Mouse (Mus musculus) c-Kit-positive CD71-positive TER-119-positive erythroid progenitor cells, embryonic 14.5 days (primary cell): ENCODE data around the gene Pip4k2a.
A peak's percentile ranks its signal among the peaks of the same experiment; 100 is the strongest.

Experiments
- DNase-seq: peaks from one replicate; pipeline ENCODE4 v3.0.0-alpha.2; 2013; ENCODE audit warnings: low spot score

Gene Pip4k2a

DNA sequence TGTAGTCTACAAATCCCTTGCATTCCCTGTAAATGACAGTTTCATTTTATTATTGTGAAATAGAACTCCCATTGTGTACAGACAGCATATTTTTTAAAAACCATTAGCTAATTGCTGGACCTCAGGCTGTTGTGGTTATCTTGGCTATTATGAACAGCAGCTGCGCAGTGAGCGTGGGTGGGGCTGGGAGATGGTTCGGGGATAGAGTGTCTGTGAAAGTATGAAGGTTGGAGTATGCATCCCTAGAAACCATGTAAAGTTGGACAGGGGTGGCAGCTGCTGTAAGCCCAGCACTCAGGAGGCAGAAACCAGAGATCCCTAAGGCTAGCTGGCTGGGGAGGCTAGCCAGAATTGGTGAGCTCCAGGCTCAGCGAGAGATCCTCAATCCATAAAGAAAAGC, 158.4 kb downstream of the Pip4k2a start:
- DNase-seq, result no peak

DNA sequence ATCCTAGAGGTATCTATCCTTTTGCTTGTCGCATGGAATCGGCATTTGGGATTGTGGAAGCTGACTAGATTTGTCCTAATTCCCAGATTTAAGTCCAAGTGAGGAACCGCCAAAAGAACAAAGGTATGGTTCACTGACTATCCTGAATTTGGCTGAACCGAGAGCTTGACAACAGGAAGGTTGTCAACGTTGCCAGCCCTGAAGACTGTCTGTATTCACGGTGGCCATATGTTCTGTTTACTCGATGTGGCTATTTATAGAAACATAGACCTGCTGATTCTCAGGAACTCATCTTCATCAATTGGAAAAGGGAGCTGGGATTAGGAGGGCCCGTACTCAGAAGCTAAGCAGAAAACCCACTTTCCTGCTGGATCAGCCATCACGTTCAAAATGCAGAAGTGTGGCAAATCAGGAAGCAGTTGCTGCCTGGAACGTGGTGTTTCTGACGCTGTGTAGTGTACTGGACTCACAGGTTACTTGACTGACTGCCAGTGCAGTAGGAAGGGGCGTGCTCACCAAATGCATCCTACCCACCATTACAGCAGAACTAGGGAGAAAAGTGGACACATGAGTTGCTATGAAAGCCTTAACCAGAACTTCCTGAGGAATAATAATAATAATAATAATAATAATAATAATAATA, 162.5 kb downstream of the Pip4k2a start:
- DNase-seq, result no peak

DNA sequence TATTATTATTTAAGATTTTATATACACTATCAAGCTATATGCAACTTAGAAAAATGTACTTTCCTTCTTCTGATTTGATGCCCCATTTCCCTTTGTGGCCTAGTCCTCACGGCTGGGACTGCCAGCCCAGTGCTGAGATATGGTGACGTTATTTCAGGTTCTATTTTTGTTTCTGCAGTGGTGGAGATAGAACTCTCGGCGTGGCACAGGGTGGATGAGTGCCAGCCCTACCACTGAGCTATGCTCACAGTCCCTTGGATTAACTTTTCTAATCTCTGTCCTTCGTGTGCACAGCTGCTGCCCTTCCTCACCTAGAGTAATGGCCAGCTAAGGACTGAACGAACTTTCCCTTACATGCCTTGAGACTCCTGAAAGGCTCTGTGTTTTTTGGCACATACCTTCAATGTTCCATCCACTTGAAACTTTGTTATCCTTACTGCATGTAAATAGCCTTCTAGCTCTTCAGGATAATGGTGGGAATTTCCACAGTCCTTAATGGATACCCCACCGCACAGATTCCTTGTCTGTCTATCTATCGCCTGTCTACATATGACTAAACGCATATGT, 164.8 kb downstream of the Pip4k2a start:
- DNase-seq, result no peak

DNA sequence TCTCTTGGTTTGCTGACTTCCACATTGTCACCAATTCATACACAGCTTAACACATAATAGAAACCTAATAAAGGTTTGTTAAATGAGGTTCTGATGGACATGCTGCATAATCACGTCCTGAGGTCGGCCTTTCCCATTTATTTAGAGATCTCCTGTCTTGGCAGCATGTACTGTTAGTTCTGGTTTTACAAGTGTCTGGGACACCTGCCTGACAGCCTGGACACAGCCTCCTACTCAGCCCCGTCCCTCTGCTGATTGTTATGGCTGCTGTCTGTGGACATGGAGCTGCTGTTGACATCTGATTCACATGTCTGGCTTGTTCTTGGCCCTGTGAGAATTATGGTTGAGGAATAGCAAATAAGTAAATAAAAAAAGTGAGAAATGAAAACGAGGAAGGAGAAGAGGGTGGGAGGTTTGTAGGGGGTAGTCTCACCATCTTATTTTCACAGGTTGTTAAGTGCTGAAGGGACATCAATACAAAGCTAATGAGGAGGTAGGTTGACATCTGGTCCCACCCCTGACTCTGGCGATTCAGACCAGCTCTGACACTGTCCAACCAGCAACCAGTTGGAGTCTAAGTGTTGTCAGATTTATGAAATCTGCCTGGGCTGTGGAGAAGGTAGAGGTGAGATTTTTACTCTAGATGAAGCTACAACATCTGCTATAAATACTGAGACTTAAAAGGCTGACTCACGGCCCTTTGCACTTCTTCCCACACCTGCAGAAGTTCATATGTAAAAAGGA, 166.7 kb downstream of the Pip4k2a start:
- DNase-seq, result no peak

DNA sequence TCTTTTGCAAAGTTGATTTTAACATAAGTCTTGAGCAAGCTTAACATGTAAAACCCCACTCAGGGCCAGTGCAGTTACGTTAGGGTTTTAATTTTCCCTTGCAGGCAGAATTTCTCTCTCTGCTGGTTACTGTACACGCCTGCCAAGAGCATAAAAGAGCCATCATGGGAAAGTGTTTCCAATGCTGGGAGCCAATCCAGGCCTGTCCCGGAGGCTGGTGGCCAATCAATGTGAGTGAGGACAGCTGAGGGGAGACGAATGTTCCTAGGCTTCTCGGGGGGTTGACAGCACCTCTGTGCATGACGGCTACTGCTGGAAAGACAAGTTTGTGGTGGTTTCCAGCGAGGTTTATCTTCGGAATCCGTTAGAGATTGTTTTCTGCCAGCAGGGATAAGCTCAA, 175.2 kb downstream of the Pip4k2a start:
- no peak for DNase-seq

DNA sequence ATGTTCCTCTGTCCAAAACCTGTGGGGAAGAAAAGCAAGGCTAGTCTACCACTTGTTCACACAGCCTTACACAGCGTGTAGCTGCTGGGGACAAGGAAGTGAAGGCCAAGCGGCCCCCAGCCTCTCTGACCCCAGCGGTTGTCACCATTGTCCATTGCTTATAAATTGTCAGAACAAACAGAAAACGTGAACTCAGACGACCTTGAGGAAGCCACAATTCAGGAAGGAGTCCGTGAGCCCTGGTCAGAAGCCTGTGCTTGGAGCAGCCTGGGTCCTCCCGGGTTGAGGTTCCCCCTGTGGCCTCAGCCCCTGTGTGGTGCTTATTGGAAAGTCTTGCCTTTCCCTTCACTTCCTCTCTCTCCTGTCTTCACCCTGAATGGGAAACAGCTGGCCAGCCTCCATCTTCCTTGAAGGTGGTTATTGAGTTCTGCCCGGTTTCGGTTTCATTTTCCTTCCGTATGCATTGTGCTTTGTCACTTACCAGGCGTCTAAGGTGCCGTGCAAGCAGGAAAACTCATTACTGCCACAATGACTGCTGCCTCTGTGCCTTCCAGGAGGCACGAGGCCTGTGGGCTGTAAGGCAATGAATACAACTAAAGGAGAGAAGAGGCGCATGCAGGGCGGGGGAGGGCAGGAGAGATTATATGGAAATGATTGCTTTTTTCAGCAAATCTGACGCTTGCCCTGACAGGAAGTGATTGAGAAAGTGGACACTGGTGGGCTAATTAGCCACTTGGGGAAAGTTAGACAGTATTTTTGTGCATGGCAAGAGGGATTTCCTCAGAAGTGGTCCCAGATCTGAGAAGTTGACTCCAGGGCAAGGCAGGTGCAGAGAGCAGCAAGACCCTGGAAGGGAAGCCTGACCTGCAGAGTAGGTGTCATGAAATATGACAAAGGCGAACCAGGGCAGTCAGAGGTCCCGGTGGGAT, 176.2 kb downstream of the Pip4k2a start:
- peak; percentile 22 for DNase-seq

DNA sequence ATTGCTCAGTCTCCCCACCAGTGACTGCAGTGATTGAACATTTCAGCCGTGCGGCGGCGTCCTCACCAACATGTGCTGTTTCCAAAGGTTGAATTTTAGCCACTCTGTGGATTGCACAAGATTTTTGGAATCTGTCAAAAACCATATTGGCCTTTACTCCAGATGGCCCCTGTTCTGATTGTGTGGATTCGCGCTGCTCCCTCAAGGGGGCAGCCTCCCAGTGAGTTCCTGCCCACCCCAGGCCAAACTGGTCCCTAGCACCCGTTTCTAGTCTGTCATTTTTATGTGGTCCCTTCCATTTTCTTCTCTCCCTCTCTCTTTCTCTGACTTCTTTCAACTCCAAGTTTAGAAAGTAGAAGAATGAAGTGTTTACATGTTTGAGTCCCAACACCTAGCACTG, 178.4 kb downstream of the Pip4k2a start:
- DNase-seq, result no peak

DNA sequence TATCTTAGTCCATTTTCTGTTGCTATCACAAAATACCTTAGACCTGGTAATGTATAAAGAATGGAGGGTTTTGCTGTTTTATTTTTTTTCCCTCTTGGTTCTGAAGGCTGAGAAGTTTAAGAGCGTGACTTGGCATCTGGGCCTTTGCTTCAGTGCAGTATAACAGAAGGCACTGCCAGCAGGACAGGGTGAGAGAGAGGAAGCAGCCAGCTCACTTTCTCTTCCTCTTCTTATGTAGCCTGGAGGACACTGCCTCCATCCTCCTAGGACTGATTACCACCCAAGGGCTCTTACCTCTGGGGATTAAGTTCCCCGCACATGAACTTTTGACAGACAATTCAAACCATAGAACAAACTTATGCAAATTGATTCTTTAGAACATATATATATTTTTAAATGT, 181.9 kb downstream of the Pip4k2a start:
- DNase-seq, result no peak

DNA sequence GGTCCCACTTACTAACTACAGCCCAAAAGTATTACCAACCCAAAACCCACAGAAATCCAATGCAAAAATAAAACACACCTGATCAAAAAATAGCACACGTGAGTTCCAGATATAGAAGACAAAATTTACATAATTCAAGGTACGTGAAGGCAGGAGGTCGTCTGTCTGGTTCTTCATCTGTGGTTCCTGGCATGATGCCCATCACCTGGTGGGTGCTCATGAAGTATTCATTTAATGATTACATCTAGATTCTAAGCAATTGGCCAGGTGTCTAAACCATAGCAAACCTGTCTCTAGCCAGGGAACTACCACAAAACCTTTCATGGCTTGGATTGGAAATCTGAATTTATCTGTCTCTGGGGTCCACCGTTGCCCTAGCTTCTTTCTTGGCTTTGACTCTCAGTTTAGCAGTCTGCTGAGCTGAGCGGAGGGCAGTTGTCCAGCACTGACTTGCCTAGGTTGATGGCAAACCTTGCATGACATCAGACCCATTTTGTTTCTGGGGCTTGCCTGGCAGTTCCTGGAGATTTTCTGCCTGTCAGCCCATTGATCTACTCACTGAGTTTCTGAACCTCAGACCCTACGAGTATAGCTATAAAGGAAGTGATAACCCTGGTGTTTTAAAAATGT, 182.5 kb downstream of the Pip4k2a start:
- DNase-seq, result no peak

DNA sequence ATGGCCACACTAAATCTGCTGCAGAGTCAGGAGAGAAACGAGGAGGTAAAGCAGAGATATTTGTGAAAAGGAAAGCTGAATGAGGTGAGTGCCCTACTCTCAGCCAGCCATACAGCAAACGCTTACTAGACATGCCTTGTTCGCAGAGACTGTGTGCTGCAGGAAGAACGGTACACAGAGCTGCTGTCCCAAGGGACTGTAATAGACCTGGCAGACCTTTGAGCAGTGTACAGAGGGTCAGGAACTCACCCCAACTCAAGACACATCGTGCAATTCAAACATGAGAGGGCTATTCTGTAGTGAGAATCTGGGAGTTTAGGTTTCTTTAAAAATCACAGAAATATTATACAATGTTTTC, 183.5 kb downstream of the Pip4k2a start:
- no peak for DNase-seq

DNA sequence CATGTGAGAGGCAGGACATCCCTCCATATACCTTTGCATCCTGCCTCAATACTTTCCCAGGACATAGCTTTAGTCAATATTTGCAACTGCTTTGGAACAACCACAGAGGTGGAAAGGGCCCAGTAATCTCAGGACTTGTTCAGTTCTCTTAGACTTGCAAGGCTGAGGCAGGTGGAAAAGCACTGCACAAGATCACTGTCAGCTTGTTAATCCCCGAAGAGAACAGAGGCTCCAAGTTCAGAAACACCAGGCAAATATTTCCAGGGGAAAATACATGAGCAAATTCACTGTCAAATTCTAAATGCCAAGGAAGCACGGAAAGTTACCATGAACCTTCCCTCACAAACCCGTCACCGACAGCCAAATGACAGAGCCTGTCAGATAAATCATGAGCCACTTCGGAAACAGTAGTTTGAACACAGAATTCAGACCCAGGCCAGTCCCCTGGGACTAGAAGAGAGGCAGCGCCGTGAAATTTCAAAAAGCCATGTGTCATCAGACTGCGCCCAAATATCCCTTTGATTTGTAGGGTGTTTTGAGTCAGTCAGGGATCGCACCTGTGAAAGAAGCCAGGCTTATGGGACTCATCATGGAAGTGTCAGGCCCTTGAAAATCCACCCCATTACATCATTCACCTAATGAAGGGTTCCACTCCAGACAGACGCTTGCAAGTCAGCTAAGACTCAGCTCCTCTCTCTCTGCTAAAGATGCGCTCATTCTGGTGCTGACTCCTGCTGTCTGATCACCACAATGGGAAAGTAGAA, 184.1 kb downstream of the Pip4k2a start:
- DNase-seq, result no peak

DNA sequence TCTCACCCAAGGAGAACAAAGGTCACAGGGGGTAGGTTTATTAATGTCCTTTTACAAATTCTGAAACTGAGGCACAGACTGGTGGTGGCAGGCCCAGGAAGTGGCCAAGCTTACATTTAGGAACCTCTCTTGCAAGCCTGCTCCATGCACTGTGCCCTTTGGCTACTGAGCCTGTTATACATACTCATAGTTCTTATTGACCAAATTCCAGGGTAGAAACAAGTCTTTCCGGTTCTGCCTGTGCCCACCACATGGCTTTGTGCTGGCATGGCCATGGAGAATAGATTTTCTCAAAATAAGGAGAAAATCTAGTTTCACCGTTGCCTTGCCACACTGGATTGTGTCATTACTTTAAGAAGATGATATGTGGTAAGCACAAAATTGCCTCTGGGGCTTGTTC, 190.0 kb downstream of the Pip4k2a start:
- no peak for DNase-seq

DNA sequence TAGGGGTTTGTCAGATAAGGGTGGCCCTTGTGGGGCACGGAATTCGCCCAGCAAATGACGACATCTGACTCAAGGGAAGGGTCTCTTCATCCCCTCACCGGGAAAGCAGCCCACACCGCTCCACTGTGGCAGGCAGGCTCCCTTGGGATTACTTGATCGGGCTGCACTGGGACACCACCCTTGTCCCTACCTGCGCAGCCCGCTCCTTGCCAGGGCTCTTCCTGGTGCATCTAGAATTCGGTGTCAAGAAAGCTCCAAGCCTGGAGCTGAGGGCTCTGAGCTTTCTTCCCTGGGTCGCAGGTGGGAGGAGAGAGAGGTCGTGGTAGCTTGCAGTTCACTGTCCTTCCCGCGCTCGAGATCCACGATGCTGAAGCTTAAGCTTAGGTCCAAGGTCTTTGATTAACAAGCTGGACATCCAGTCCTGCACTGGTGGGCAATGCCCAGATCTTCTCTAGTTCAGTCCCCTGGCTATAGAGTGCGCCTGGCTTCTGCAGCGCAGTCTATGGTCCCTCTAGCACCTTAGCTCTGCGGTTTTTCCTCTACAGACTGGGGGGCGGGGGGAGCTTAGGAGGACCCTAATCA, 196.6 kb downstream of the Pip4k2a start:
- DNase-seq, result no peak

DNA sequence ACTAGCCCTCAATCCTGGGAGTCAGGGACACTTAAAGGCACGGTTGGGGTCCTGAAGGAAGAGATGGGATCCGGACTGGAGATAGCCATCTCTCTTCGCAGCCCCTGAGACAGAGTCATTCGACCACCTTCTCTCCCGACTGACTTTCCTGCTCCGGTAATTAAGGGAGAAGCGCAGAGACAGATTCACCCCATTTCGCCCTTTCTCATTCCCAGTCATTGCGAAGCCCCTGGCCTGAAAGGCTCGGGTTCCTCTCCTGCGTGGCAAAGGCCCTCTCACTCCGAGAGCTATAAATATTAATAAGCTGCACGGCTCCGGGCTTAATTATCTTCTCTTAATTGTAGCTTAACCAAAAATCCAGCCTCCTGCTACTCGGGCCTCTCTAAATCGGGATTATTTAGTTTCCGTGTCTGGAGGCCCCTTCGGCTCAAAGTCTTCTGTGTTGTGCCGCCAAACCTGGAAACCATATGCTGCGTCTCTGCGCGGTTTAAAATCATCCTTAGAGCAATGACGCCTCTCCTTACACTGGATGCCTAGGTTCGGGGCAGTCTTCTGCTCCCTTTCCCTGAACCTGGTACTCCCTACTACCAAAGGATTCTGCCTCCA, 197.2 kb downstream of the Pip4k2a start:
- DNase-seq, result no peak

DNA sequence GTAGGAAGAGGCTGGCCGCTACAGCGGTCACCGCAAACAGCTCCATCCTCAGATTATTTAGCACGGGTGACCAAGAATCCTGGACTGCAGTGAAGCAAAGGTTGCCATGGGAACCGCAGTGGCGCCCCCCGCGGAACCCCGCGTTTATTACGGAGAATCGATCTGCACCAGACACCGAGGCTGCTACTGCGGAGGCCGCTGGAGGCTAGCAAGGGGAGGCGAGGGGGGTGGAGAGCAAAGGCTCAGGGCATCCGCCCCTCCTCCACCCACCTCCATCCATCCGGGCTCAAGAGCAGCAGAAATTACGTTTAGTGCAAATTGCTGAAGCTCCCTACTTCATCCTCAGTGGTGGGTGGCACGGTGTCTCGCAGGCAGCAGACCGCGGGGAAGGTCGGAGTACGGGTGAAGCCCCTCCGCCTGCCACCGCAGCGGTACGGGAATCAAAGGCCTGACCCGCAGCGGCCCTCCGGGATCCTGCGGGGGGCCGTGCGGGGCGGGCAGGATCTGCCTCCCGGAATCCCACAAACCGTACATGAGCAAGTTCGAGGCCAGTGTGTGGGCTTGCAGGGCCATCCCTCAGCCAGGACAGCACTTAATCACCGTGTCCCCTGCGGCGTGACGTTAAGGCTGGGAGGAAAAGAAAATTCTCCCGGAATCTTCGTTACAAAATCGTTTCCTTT, 197.8 kb downstream of the Pip4k2a start:
- no peak for DNase-seq

DNA sequence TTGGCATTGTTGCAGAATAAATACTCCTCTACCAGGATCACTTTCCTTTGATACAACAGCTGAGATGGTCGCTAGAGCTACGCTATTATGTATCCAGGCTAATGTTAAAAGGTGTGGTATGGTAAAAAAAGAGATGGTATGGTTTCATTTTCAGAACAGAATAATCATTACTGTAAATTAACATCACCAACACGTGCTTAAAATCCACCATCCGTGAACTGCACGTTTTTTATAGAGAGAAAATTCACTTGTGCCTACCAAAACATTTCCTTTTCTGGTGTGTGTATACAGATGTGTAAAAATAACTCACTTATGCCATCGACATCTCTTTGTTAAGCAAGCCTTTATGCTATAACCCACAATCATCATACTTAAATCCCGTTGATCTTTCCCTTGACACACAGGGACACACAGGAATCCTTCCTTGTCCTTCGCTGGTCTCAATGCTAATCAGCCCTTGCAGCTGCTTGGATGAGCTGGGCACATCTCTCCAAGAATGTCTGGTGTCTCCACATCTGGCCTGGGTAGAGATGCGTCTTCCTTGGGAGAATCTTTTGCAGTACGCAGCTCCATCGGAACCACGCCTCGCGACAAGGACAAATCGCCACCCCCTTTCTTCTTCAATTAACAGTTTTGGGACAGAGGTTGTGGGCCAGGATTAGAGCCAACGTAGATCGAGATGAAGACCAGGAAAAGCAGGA, 198.5 kb downstream of the Pip4k2a start:
- no peak for DNase-seq

DNA sequence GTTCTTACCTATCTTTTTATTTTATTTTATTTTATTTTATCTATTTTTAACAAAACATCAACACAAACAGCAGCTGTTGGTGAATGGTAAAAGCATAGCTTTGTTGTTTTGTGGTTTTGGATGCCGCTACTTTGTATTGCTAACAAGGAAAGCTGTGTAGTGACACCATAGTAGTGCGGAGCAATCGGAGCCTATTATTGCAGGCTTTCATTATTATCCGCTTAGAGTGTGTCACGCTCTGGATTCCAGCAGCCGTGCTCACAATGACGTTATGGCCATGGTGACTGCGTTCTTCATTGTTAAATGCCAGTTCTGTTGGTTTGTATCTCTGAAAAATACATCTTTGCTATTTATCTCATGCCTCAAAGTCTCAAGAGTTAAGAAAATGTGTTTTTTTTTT, 200.2 kb downstream of the Pip4k2a start:
- DNase-seq, result no peak

DNA sequence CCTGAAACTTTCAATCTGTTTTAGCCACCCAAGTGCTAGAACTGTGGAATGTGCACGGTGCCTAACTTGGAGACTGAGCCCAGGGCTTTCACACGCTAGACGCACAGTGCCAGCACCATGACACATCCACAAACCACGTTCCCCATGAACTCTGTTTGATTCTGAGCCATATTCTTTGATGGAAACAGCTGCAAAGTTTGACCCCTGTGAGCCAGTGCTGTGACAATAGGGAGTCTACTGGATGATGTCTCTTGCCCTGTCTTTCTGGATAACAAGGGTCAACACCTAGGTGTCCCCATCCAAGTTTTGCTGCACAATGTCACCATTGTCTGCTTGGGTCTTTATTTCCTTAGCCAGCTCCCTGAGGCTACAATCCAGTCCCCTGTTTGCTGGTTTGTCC, 203.7 kb downstream of the Pip4k2a start:
- DNase-seq, result no peak
